Mouse (Mus musculus) CD4-positive, CD25-positive, alpha-beta regulatory T cell, adult 9 weeks (primary cell): ENCODE measurements around the gene Bcas3. TPM values are rescaled to one million over a fixed set of nuclear protein-coding genes. Genes with fewer than 3 reads are reported as not detected.

Source experiments
- polyA plus RNA-seq: library from polyadenylated mRNA; unstranded; fragments of 100-300 nt; shearing (Covaris generic); gene quantifications from one replicate; pipeline ENCODE4 v1.2.1, GENCODE M21; 2017

The Bcas3 gene
- polyA plus RNA-seq, result 64.5 TPM

GRCm38 (mm10) chr11:85352539-85353380 lies at the start of gene Bcas3:
Gene Bcas3 (plus strand): TSS chr11:85353167.

GRCm38 (mm10) chr11:85310713-85311574 lies 42.0 kb upstream of the Bcas3 start, which contains the start of gene Ppm1d:
Gene Ppm1d (plus strand): TSS chr11:85311244.

GRCm38 (mm10) chr11:85832231-85832924 lies 479.4 kb downstream of the Bcas3 start, which contains the start of gene Tbx2:
Gene Tbx2 (plus strand): TSS chr11:85832551.

GRCm38 (mm10) chr11:85850233-85850632 lies 497.3 kb downstream of the Bcas3 start, which contains the start of gene Gm11444:
Gene Gm11444 (minus strand): TSS chr11:85850333.

Other genes starting within 250 kb of the Bcas3 start
- gene Usp32, start 213.0 kb upstream of the Bcas3 start, polyA plus RNA-seq, result 17.1 TPM
- gene 1700125H20Rik, start 182.8 kb upstream of the Bcas3 start, polyA plus RNA-seq, result not detected
- gene Appbp2, start 118.0 kb upstream of the Bcas3 start, polyA plus RNA-seq, result 13.3 TPM
- 2.4 TPM for gene Ppm1d, start 41.9 kb upstream of the Bcas3 start, polyA plus RNA-seq